Mouse (Mus musculus): ENCODE results near the gene Fnbp1. TPM values are rescaled to one million over a fixed set of nuclear protein-coding genes. Genes with fewer than 3 reads are reported as not detected.
"Not testable (repeated sequence)": the region's sequence is repeated elsewhere in the genome, so short reads cannot be mapped to it uniquely, and the experiment has no call there.

Fnbp1 gene
- total and polyA plus RNA-seq, 2 experiments from 2014 or later: 22.1 to 30.7 TPM

DNA sequence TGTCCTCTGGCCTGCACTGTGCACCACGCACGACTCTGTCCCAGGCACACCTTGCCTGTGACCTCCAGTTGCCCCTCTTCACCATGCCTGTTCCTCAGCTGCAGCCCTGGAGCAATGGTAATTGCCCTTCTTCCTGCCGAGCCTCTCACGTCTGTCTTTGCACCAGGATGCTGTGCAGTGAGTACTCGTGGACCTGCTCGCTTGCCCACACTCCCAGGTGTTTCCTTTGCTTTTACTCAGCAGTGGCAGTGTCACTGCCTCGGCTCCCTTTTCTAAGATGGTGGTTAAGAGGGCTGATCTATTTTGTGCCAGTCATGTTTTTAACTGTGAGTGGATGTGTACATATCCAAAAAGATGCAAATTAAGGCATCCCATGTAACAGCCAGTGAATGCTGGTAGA lies 37.7 kb upstream of the Fnbp1 start:
- Histone ChIP-seq H3K27ac (ENCODE audit: low read depth, low read length) (no peak overlapping the region), H3K4me2 (ENCODE audit: low read depth, low read length, poor library complexity, severe bottlenecking) (no peak overlapping the region), H3K27me3 (ENCODE audit: insufficient read depth, low read length) (no peaks in the 10 kb centered on the region), H3K4me1 (ENCODE audit: insufficient read depth, low read length) (no peaks in the 10 kb centered on the region), H3K4me3 (ENCODE audit: low read depth, low read length) (no peak overlapping the region), H3K9ac (replicated peaks; ENCODE audit: low read length, poor library complexity, severe bottlenecking) (no peak overlapping the region), H3K9me3 (ENCODE audit: low read length) (no peaks in the 10 kb centered on the region), H3K36me3 (ENCODE audit: insufficient read depth, low read length) (peaks cover 55% of the 10 kb centered on the region)
- TF ChIP-seq CTCF (IDR thresholded peaks at IDR 0.05): no peak
- WGBS: 93% methylated on average over 7 of the region's 7 CpGs
- DNase-seq (ENCODE audit: low spot score) (no peak), ATAC-seq (ENCODE audit: low FRiP score) (no peak)

- WGBS: 88% methylated on average over 6 of the region's 6 CpGs
- ATAC-seq (ENCODE audit: low FRiP score): not testable (repeated sequence)
These were observed 36.8 kb upstream of the Fnbp1 start for GRCm38 (mm10) chr2:31178593-31178992.

GRCm38 (mm10) chr2:31173290-31173689 lies 31.5 kb upstream of the Fnbp1 start:
- Histone ChIP-seq H3K4me2 (ENCODE audit: low read depth, low read length, poor library complexity, severe bottlenecking) (no peak overlapping the region), H3K4me3 (ENCODE audit: low read depth, low read length) (no peak overlapping the region), H3K9ac (replicated peaks; ENCODE audit: low read length, poor library complexity, severe bottlenecking) (no peak overlapping the region), H3K27me3 (ENCODE audit: insufficient read depth, low read length) (no peaks in the 10 kb centered on the region), H3K4me1 (ENCODE audit: insufficient read depth, low read length) (no peaks in the 10 kb centered on the region), H3K27ac (ENCODE audit: low read depth, low read length) (no peak overlapping the region), H3K36me3 (ENCODE audit: insufficient read depth, low read length) (peaks cover 65% of the 10 kb centered on the region), H3K9me3 (ENCODE audit: low read length) (no peaks in the 10 kb centered on the region)
- DNase-seq (ENCODE audit: low spot score) (peak; percentile 18), ATAC-seq (ENCODE audit: low FRiP score) (no peak)
- WGBS: 81% methylated on average over 4 of the region's 4 CpGs
- TF ChIP-seq CTCF (IDR thresholded peaks at IDR 0.05): peak; percentile 41

More at GRCm38 (mm10) chr2:31178593-31178992, 36.8 kb upstream of the Fnbp1 start:
- H3K9me3 ChIP-seq (ENCODE audit: low read length); H3K9ac ChIP-seq (replicated peaks; ENCODE audit: low read length, poor library complexity, severe bottlenecking); DNase-seq (ENCODE audit: low spot score); H3K4me1 ChIP-seq (ENCODE audit: insufficient read depth, low read length); H3K4me2 ChIP-seq (ENCODE audit: low read depth, low read length, poor library complexity, severe bottlenecking); H3K27ac ChIP-seq (ENCODE audit: low read depth, low read length); H3K4me3 ChIP-seq (ENCODE audit: low read depth, low read length); H3K27me3 ChIP-seq (ENCODE audit: insufficient read depth, low read length): not testable (repeated sequence)
- peaks cover 46% of the 10 kb centered on the region for H3K36me3 ChIP-seq (ENCODE audit: insufficient read depth, low read length)

GRCm38 (mm10) chr2:31172536-31172935 lies 30.7 kb upstream of the Fnbp1 start:
- 81% methylated on average over 5 of the region's 5 CpGs for WGBS
- Histone ChIP-seq H3K4me1 (ENCODE audit: insufficient read depth, low read length) (no peaks in the 10 kb centered on the region), H3K9me3 (ENCODE audit: low read length) (no peaks in the 10 kb centered on the region), H3K27ac (ENCODE audit: low read depth, low read length) (no peak overlapping the region), H3K4me2 (ENCODE audit: low read depth, low read length, poor library complexity, severe bottlenecking) (no peak overlapping the region), H3K36me3 (ENCODE audit: insufficient read depth, low read length) (peaks cover 63% of the 10 kb centered on the region), H3K27me3 (ENCODE audit: insufficient read depth, low read length) (no peaks in the 10 kb centered on the region), H3K9ac (replicated peaks; ENCODE audit: low read length, poor library complexity, severe bottlenecking) (no peak overlapping the region), H3K4me3 (ENCODE audit: low read depth, low read length) (no peak overlapping the region)
- no peak for ATAC-seq (ENCODE audit: low FRiP score)
- peak; percentile 54 for TF ChIP-seq CTCF (IDR thresholded peaks at IDR 0.05)
- DNase-seq (ENCODE audit: low spot score): no peak

DNA sequence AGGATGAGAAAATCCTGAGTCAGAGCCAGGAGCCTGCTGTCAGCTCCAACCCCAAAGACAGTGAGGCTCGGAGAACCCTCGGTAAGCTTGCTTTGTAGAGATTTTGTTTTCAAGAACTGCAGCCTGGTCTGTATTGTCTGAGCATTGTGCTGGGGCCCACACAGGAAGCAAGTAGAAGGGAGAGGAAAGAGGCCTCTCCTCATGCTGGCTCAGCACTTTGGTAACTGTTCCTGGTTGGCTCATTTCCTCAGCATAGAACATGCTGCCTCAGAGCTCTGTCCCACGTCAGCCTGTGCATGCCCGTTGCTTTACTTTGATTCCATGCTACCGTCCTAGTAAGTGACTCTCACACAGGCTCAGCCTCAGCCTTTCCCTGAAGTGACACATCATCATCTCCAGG lies 30.2 kb upstream of the Fnbp1 start:
- DNase-seq (ENCODE audit: low spot score) (no peak), ATAC-seq (ENCODE audit: low FRiP score) (no peak)
- TF ChIP-seq CTCF (IDR thresholded peaks at IDR 0.05): no peak
- H3K27ac ChIP-seq (ENCODE audit: low read depth, low read length): no peak overlapping the region
- no peaks in the 10 kb centered on the region for H3K9me3 ChIP-seq (ENCODE audit: low read length)
- no peak overlapping the region for H3K4me2 ChIP-seq (ENCODE audit: low read depth, low read length, poor library complexity, severe bottlenecking)
- no peak overlapping the region for H3K9ac ChIP-seq (replicated peaks; ENCODE audit: low read length, poor library complexity, severe bottlenecking)
- 79% methylated on average over 5 of the region's 5 CpGs for WGBS
- H3K4me1 ChIP-seq (ENCODE audit: insufficient read depth, low read length): no peaks in the 10 kb centered on the region
- no peak overlapping the region for H3K4me3 ChIP-seq (ENCODE audit: low read depth, low read length)
- no peaks in the 10 kb centered on the region for H3K27me3 ChIP-seq (ENCODE audit: insufficient read depth, low read length)
- H3K36me3 ChIP-seq (ENCODE audit: insufficient read depth, low read length): peaks cover 61% of the 10 kb centered on the region

- H3K27ac ChIP-seq (ENCODE audit: low read depth, low read length): no peak overlapping the region
- peaks cover 52% of the 10 kb centered on the region for H3K36me3 ChIP-seq (ENCODE audit: insufficient read depth, low read length)
- DNase-seq (ENCODE audit: low spot score): no peak
- TF ChIP-seq CTCF (IDR thresholded peaks at IDR 0.05): no peak
- H3K4me2 ChIP-seq (ENCODE audit: low read depth, low read length, poor library complexity, severe bottlenecking): no peak overlapping the region
- no peak overlapping the region for H3K4me3 ChIP-seq (ENCODE audit: low read depth, low read length)
- H3K9ac ChIP-seq (replicated peaks; ENCODE audit: low read length, poor library complexity, severe bottlenecking): no peak overlapping the region
- H3K4me1 ChIP-seq (ENCODE audit: insufficient read depth, low read length): no peaks in the 10 kb centered on the region
- H3K27me3 ChIP-seq (ENCODE audit: insufficient read depth, low read length): no peaks in the 10 kb centered on the region
- no peaks in the 10 kb centered on the region for H3K9me3 ChIP-seq (ENCODE audit: low read length)
- ATAC-seq (ENCODE audit: low FRiP score): no peak
- 91% methylated on average over 6 of the region's 6 CpGs for WGBS
These were observed 28.4 kb upstream of the Fnbp1 start for GRCm38 (mm10) chr2:31170164-31170563.

All from midbrain, postnatal 0 days (tissue).